8 mouse cellular contexts compared by ENCODE assay signal in the genomic region with DNA sequence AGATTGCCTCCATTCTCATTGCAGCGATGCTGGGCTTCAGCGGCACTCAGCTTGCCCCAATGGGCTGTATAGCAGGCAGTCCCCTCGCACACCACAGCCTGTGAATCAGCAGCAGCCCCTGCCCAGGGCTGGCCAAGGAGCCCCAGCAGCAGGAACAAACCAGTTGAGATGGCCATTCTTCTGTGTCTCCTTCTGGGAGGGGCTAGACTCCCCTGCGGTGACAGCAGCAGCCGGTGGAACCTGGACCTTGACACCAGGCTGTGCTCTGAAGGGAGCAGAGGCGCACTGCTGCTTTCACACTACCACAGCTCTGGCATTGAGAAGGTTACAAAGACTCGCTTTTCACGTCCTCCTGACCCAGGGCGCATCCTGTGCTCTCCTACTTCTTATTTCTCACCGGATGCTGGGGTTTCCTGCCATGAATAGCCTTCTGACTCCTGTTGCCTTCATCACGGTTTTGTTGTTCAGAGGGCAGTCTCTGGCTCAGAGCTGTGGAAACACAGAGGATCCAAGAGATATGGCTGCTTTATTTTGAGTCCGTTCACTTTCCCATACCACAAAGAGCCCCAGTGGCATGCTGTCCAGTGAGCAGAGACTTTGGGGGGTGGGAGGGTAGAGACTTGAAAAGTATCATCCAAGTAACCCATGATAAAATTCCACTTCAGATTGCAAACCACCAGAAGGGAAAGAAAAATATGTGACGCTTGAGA. TPM values are rescaled to one million over a fixed set of nuclear protein-coding genes. Genes with fewer than 3 reads are reported as not detected.
DNase-seq lines count a peak whose midpoint lies in the region; ATAC-seq lines count a peak whose summit lies in the region.

A gene (minus strand): TSS at position 315 of the 710 bp plus-strand sequence.

- no peaks in the 10 kb centered on the region for H3K4me1 ChIP-seq in embryonic facial prominence, embryonic 15.5 days
- H3K4me1 ChIP-seq in limb, embryonic 13.5 days, result no peaks in the 10 kb centered on the region
- no peaks in the 10 kb centered on the region for H3K4me1 ChIP-seq in midbrain, embryonic 13.5 days (replicated peaks)

- H3K27ac ChIP-seq in embryonic facial prominence, embryonic 15.5 days (replicated peaks), result peak within 1 kb of the TSS; percentile 8; the same call in 1 of the 2 replicates
- H3K27ac ChIP-seq in limb, embryonic 13.5 days, result 0 out of 2 replicates have a peak within 1 kb of the TSS, but pooled peaks have one; percentile 11
- no peak within 1 kb of the TSS for H3K27ac ChIP-seq in midbrain, embryonic 13.5 days

- H3K4me3 ChIP-seq in embryonic facial prominence, embryonic 15.5 days (replicated peaks), result peak within 1 kb of the TSS; percentile 16
- H3K4me3 ChIP-seq in limb, embryonic 13.5 days, result peak within 1 kb of the TSS; percentile 12
- H3K4me3 ChIP-seq in midbrain, embryonic 13.5 days (replicated peaks), result no peak within 1 kb of the TSS

- no peak within 1 kb of the TSS for H3K4me2 ChIP-seq in embryonic facial prominence, embryonic 15.5 days (replicated peaks)
- H3K4me2 ChIP-seq in limb, embryonic 13.5 days (replicated peaks), result peak within 1 kb of the TSS; percentile 9; the same call in 1 of the 2 replicates
- no peak within 1 kb of the TSS for H3K4me2 ChIP-seq in midbrain, embryonic 13.5 days (replicated peaks)

- 52% methylated on average over 13 of the region's 13 CpGs for WGBS in embryonic facial prominence, embryonic 15.5 days
- 54% methylated on average over 13 of the region's 13 CpGs for WGBS in limb, embryonic 13.5 days
- 64% methylated on average over 13 of the region's 13 CpGs for WGBS in midbrain, embryonic 13.5 days

- ATAC-seq in embryonic facial prominence, embryonic 15.5 days (ENCODE audit: insufficient number of reproducible peaks, low FRiP score, low TSS enrichment, low read depth), result no peak
- ATAC-seq in limb, embryonic 13.5 days (ENCODE audit: low FRiP score, low read depth), result no peak
- ATAC-seq in midbrain, embryonic 13.5 days, result 0 out of 2 replicates have a peak, but pooled peaks have one; percentile 43

- no peak within 1 kb of the TSS for H3K9ac ChIP-seq in embryonic facial prominence, embryonic 15.5 days
- H3K9ac ChIP-seq in limb, embryonic 13.5 days, result peak within 1 kb of the TSS; percentile 8; the same call in 1 of the 2 replicates
- H3K9ac ChIP-seq in midbrain, embryonic 13.5 days (replicated peaks), result no peak within 1 kb of the TSS

- H3K27me3 ChIP-seq in embryonic facial prominence, embryonic 15.5 days, result no peaks in the 10 kb centered on the region
- H3K27me3 ChIP-seq in limb, embryonic 13.5 days, result 0 out of 2 replicates have a peak, but pooled peaks cover 3% of the 10 kb centered on the region
- no peaks in the 10 kb centered on the region for H3K27me3 ChIP-seq in midbrain, embryonic 13.5 days

- H3K9me3 ChIP-seq in embryonic facial prominence, embryonic 15.5 days (replicated peaks), result no peaks in the 10 kb centered on the region
- H3K9me3 ChIP-seq in limb, embryonic 13.5 days, result no peaks in the 10 kb centered on the region
- H3K9me3 ChIP-seq in midbrain, embryonic 13.5 days, result no peaks in the 10 kb centered on the region

- no peaks in the 10 kb centered on the region for H3K36me3 ChIP-seq in embryonic facial prominence, embryonic 15.5 days
- H3K36me3 ChIP-seq in limb, embryonic 13.5 days, result no peaks in the 10 kb centered on the region
- no peaks in the 10 kb centered on the region for H3K36me3 ChIP-seq in midbrain, embryonic 13.5 days

- DNase-seq in gastrocnemius, adult 18-20 months (ENCODE audit: low spot score), result peak; percentile 28
- DNase-seq in gastrocnemius, adult 8-10 months (ENCODE audit: low spot score in 2 of 2), result no peak
- peak; percentile 56 for DNase-seq in heart, postnatal 4 days
- peak; percentile 52 for DNase-seq in thymus, postnatal 0 days (ENCODE audit: low spot score)
- DNase-seq in cerebellum, adult 11-12 months, result no peak

RNA-seq across cellular contexts. Expression of the gene that starts here (rescaled TPM):
- 10 to 100 TPM in 1 of 2 experiments, 1 to 10 TPM in 1; 7.9 to 14.8 TPM for total RNA-seq in gastrocnemius, adult 18-20 months (2021)
- 10 to 100 TPM in 1 of 4 experiments, 1 to 10 TPM in 3; 7.4 to 12.5 (median 8.8) TPM for total RNA-seq in gastrocnemius, adult 8-10 months (2022)
- 11.4 and 11.8 TPM in 2 replicates for polyA plus RNA-seq in embryonic facial prominence, embryonic 15.5 days (2015; fragmentation: Nextera tagmentation; extraction: Ambion mirVana)
- total RNA-seq in heart, postnatal 4 days (2021), result 100 to 1,000 TPM; 160 to 168 TPM
- polyA plus RNA-seq in limb, embryonic 13.5 days (2015; fragmentation: Nextera tagmentation; extraction: Ambion mirVana), result 8.2 and 8.6 TPM in 2 replicates
- 6.4 and 6.7 TPM in 2 replicates for polyA plus RNA-seq in midbrain, embryonic 13.5 days (2015; fragmentation: Nextera tagmentation; extraction: Ambion mirVana)
- 4.0 and 4.1 TPM in 2 replicates for polyA plus RNA-seq in thymus, postnatal 0 days (2015; fragmentation: Nextera tagmentation; extraction: Ambion mirVana)

Comparison
In these comparisons a context has a peak if more than half of its experiments do, and no peak if none do; other contexts are left out.
1. RNA of the gene that starts here (total RNA-seq): 160 to 168 TPM in heart, postnatal 4 days; 7.9 to 14.8 TPM in gastrocnemius, adult 18-20 months and 7.4 to 12.5 TPM in gastrocnemius, adult 8-10 months; every median in the first group is over 10 times any median in the second.
2. DNase-seq: peak in gastrocnemius, adult 18-20 months (single experiment), heart, postnatal 4 days (single experiment) and thymus, postnatal 0 days (single experiment); none in gastrocnemius, adult 8-10 months (0 of 2) and cerebellum, adult 11-12 months (single experiment).